Mouse (Mus musculus) E14TG2a.4 (cell line): ENCODE measurements around the gene Dcaf7.

Source experiments
- H3K27me3 ChIP-seq: 2 replicates; pipeline ENCODE4 v1.6.1; 2014; ENCODE audit warnings: low read length, control low read depth; ENCODE audit not compliant: insufficient read depth
- H3K36me3 ChIP-seq: 2 replicates; pipeline ENCODE4 v1.6.1; 2014; ENCODE audit warnings: low read length, control low read depth; ENCODE audit not compliant: insufficient read depth
- H3K4me1 ChIP-seq: replicated peaks from 2 replicates; pipeline ENCODE4 v1.6.1; 2014; ENCODE audit warnings: low read depth, low read length, control low read depth
- H3K4me3 ChIP-seq: replicated peaks from 2 replicates; pipeline ENCODE4 v1.5.1; 2014; ENCODE audit warnings: mild to moderate bottlenecking, low read length
- H3K9me3 ChIP-seq: 2 replicates; pipeline ENCODE4 v1.6.1; 2014; ENCODE audit warnings: low read length, control low read depth
- CTCF ChIP-seq: conservative IDR thresholded peaks from 2 replicates; pipeline ENCODE4 v1.5.1; 2014; ENCODE audit warnings: low read length
- NANOG ChIP-seq: IDR thresholded peaks from 2 replicates; pipeline ENCODE4 v1.6.1; 2014; ENCODE audit warnings: borderline replicate concordance, low read length, mixed read lengths
- POU5F1 ChIP-seq: IDR thresholded peaks from 2 replicates; pipeline ENCODE4 v1.6.1; 2014; ENCODE audit warnings: low read length, borderline replicate concordance

Gene Dcaf7

GRCm38 (mm10) chr11:106005970-106006369, 30.7 kb upstream of the Dcaf7 start:
- Histone ChIP-seq H3K36me3 (no peaks in the 10 kb centered on the region), H3K4me1 (0 out of 2 replicates have a peak, but pooled peaks cover 5% of the 10 kb centered on the region), H3K9me3 (no peaks in the 10 kb centered on the region), H3K4me3 (no peak overlapping the region), H3K27me3 (peaks cover 50% of the 10 kb centered on the region)
- no peak for TF ChIP-seq NANOG
- no peak for TF ChIP-seq POU5F1

GRCm38 (mm10) chr11:106007821-106008220, 28.9 kb upstream of the Dcaf7 start, which contains the start of gene Kcnh6:
Kcnh6 (plus strand) TSS chr11:106008124.
- Histone ChIP-seq H3K36me3 (no peaks in the 10 kb centered on the region), H3K27me3 (peaks cover 64% of the 10 kb centered on the region), H3K4me1 (0 out of 2 replicates have a peak, but pooled peaks cover 5% of the 10 kb centered on the region), H3K4me3 (peak within 1 kb of the TSS; percentile 60; the same call in 1 of the 2 replicates), H3K9me3 (no peaks in the 10 kb centered on the region)
- no peak for TF ChIP-seq CTCF
- TF ChIP-seq POU5F1: no peak
- no peak for TF ChIP-seq NANOG

DNA sequence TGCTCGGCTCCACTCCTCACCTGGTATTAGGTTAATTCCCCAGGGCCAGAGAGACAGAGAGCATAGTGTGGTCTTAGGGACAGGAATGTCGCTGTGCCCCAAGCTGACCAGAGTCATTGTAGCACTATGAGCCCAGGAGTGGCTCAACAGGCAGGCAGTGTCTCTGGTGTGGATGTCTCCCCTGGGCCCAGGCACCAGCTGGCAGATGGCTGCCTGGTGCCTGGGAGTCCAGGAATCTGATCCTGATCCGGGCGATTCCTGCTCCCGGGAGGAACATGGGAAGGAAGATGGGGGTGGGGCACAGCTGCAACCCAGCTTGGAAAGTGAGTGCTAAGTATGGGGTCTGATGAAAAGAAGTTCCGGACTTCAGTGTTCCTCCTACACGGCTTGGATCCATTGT, 24.0 kb upstream of the Dcaf7 start:
- Histone ChIP-seq H3K4me3 (no peak overlapping the region), H3K27me3 (peaks cover 83% of the 10 kb centered on the region), H3K9me3 (0 out of 2 replicates have a peak, but pooled peaks cover 2% of the 10 kb centered on the region), H3K4me1 (0 out of 2 replicates have a peak, but pooled peaks cover 10% of the 10 kb centered on the region), H3K36me3 (no peaks in the 10 kb centered on the region)
- no peak for TF ChIP-seq CTCF
- TF ChIP-seq NANOG: no peak
- TF ChIP-seq POU5F1: no peak

DNA sequence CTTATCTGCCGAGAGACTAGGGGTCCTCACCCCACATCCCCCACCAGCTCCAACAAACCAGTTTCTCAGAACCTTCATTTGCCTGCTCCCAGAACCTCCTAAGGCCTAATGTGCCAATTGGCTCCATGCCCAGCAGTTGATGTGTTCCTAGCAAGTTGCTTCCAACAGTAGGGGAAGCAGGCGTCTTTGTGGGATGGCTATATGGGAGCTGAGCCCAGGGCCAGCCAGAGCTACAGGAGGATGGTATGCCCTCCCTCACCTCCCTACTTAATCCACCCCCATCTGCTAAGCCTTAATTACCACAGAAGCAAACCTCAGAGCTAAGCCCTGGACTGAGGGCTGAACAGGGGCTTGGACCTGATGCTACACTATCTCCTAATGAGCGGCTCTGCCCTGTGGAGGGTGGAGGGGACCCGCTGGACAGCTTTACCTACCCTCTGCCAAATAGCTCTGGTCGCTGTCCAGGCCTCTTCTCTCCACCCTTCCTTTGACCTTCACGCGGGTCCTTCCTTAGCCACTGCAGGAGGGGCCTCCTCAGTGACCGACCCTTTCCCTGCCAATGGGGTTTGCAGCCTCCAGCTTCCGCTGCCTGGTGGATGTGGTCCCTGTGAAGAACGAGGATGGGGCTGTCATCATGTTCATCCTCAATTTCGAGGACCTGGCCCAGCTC, 23.0 kb upstream of the Dcaf7 start:
- Histone ChIP-seq H3K9me3 (0 out of 2 replicates have a peak, but pooled peaks cover 2% of the 10 kb centered on the region), H3K27me3 (peaks cover 84% of the 10 kb centered on the region), H3K4me1 (peaks cover 12% of the 10 kb centered on the region), H3K36me3 (no peaks in the 10 kb centered on the region), H3K4me3 (no peak overlapping the region)
- TF ChIP-seq NANOG (no peak), POU5F1 (no peak), CTCF (no peak)

GRCm38 (mm10) chr11:106016440-106016839, 20.2 kb upstream of the Dcaf7 start:
- H3K36me3 ChIP-seq: no peaks in the 10 kb centered on the region
- H3K4me3 ChIP-seq: no peak overlapping the region
- no peak for TF ChIP-seq CTCF
- no peak for TF ChIP-seq POU5F1
- TF ChIP-seq NANOG: no peak
- peaks cover 35% of the 10 kb centered on the region for H3K4me1 ChIP-seq
- 0 out of 2 replicates have a peak, but pooled peaks cover 2% of the 10 kb centered on the region for H3K9me3 ChIP-seq
- H3K27me3 ChIP-seq: peaks cover 80% of the 10 kb centered on the region

- H3K36me3 ChIP-seq: peaks cover 24% of the 10 kb centered on the region
- H3K4me3 ChIP-seq: peak overlapping the region; percentile 88
- H3K4me1 ChIP-seq: peaks cover 35% of the 10 kb centered on the region
- peaks cover 60% of the 10 kb centered on the region for H3K27me3 ChIP-seq
- TF ChIP-seq CTCF (no peak), POU5F1 (no peak), NANOG (no peak)
- no peaks in the 10 kb centered on the region for H3K9me3 ChIP-seq
Measured at GRCm38 (mm10) chr11:106020051-106020763, 16.5 kb upstream of the Dcaf7 start.

GRCm38 (mm10) chr11:106025774-106026173, 10.9 kb upstream of the Dcaf7 start:
- Histone ChIP-seq H3K4me3 (no peak overlapping the region), H3K4me1 (peaks cover 16% of the 10 kb centered on the region), H3K36me3 (peaks cover 30% of the 10 kb centered on the region), H3K27me3 (peaks cover 16% of the 10 kb centered on the region), H3K9me3 (no peaks in the 10 kb centered on the region)
- TF ChIP-seq NANOG (no peak), CTCF (no peak), POU5F1 (no peak)

GRCm38 (mm10) chr11:106026465-106027151, 10.1 kb upstream of the Dcaf7 start:
- H3K36me3 ChIP-seq: peaks cover 30% of the 10 kb centered on the region

More at GRCm38 (mm10) chr11:106026465-106027151, 10.1 kb upstream of the Dcaf7 start:
- Histone ChIP-seq H3K27me3 (peaks cover 10% of the 10 kb centered on the region), H3K4me3 (no peak overlapping the region), H3K4me1 (peaks cover 9% of the 10 kb centered on the region), H3K9me3 (no peaks in the 10 kb centered on the region)
- TF ChIP-seq CTCF (peak; percentile 52), POU5F1 (no peak), NANOG (no peak)
